Mouse (Mus musculus): Measurements from ENCODE around the gene Klhdc1.

Gene Klhdc1

GRCm38 (mm10) chr12:69297411-69298150, 56.6 kb downstream of the Klhdc1 start:
- DNase-seq: no peak

- DNase-seq: no peak
These were observed 57.3 kb downstream of the Klhdc1 start for GRCm38 (mm10) chr12:69298281-69298680.

- DNase-seq: peak; percentile 51 to 73
These were observed 58.3 kb downstream of the Klhdc1 start for GRCm38 (mm10) chr12:69299231-69299630.

GRCm38 (mm10) chr12:69299831-69300230, 58.9 kb downstream of the Klhdc1 start:
- no peak for DNase-seq

GRCm38 (mm10) chr12:69300391-69300790, 59.4 kb downstream of the Klhdc1 start:
- DNase-seq: no peak

GRCm38 (mm10) chr12:69302171-69302570, 61.2 kb downstream of the Klhdc1 start:
- DNase-seq: no peak

GRCm38 (mm10) chr12:69304051-69304450, 63.1 kb downstream of the Klhdc1 start:
- DNase-seq: no peak

- no peak for DNase-seq
These were observed 65.4 kb downstream of the Klhdc1 start for GRCm38 (mm10) chr12:69306333-69306732.

GRCm38 (mm10) chr12:69309659-69310058, 68.7 kb downstream of the Klhdc1 start:
- DNase-seq: no peak

- no peak for DNase-seq
These were observed 77.5 kb downstream of the Klhdc1 start for GRCm38 (mm10) chr12:69318431-69318830.

GRCm38 (mm10) chr12:69331187-69331586, 90.2 kb downstream of the Klhdc1 start:
- peak in 1 of 2 experiments; percentile 20 for DNase-seq

GRCm38 (mm10) chr12:69332147-69332546, 91.2 kb downstream of the Klhdc1 start:
- no peak for DNase-seq

- DNase-seq: peak in 1 of 2 experiments; percentile 51
These were observed 92.6 kb downstream of the Klhdc1 start for GRCm38 (mm10) chr12:69333547-69333946.

Data from lung, postnatal 4 days (tissue).